10 mouse cellular contexts compared by ENCODE assay signal in genomic region chr12:26359817-26360216, GRCm38 (mm10). TPM values are rescaled to one million over a fixed set of nuclear protein-coding genes. Genes with fewer than 3 reads are reported as not detected.
A peak's percentile ranks its signal among the peaks of the same experiment; 100 is the strongest.
DNase-seq lines count a peak whose midpoint lies in the region; ATAC-seq lines count a peak whose summit lies in the region.
"Had no signal": no experiment of that assay in that cellular context is flagged by ENCODE, and none has a peak within 500 bp of the region (broad histone marks: within the 10 kb centered on the region; RNA-seq: fewer than 3 reads in every experiment).

No protein-coding gene starts in this region.

- no peak overlapping the region for H3K4me2 ChIP-seq in kidney, embryonic 14.5 days (replicated peaks; ENCODE audit: low read depth, low read length)

- no peaks in the 10 kb centered on the region for H3K27me3 ChIP-seq in kidney, embryonic 14.5 days (ENCODE audit: control insufficient read depth, insufficient read depth, low read length)

- no peaks in the 10 kb centered on the region for H3K9me3 ChIP-seq in kidney, embryonic 14.5 days (ENCODE audit: control insufficient read depth, low read length)
- H3K9me3 ChIP-seq: heart, embryonic 10.5 days had no signal

- H3K4me3 ChIP-seq in kidney, embryonic 14.5 days (ENCODE audit: low read length): no peak overlapping the region
- H3K4me3 ChIP-seq: heart, embryonic 10.5 days had no signal

- 87% methylated on average over 5 of the region's 5 CpGs for WGBS in kidney, embryonic 14.5 days

- H3K36me3 ChIP-seq in kidney, embryonic 14.5 days (ENCODE audit: control insufficient read depth, insufficient read depth, low read length): peaks cover 3% of the 10 kb centered on the region; the same call in 1 of the 2 replicates

- no peak overlapping the region for H3K9ac ChIP-seq in kidney, embryonic 14.5 days (ENCODE audit: low read depth, low read length)

- ATAC-seq in kidney, embryonic 14.5 days (ENCODE audit: low FRiP score, low TSS enrichment): no peak
- ATAC-seq: forebrain, embryonic 16.5 days had no signal

- DNase-seq in kidney, adult 9 months: peak; percentile 42
- peak; percentile 62 for DNase-seq in adrenal gland, postnatal 10 days
- DNase-seq in cerebellum, adult 11-12 months: peak; percentile 49
- DNase-seq in lung, adult 18-20 months: peak; percentile 72 to 84
- no peak for DNase-seq in spleen, postnatal 4 days (ENCODE audit: low spot score in 2 of 2)
- DNase-seq in embryo, embryonic 10.5 days (ENCODE audit: low spot score): no peak

- no peak overlapping the region for H3K27ac ChIP-seq in kidney, embryonic 14.5 days (ENCODE audit: low read depth, low read length)
- H3K27ac ChIP-seq: heart, embryonic 10.5 days; macrophage had no signal

- peaks cover 11% of the 10 kb centered on the region; the same call in 1 of the 2 replicates for H3K4me1 ChIP-seq in kidney, embryonic 14.5 days (ENCODE audit: control insufficient read depth, insufficient read depth, low read length)

RNA-seq across cellular contexts. Expression of gene Rnf144a, which starts 55.2 kb away (rescaled TPM):
- polyA plus RNA-seq in kidney, embryonic 14.5 days (2014; fragmentation: Nextera tagmentation; extraction: Ambion mirVana): 26.2 and 29.8 TPM in 2 replicates
- total RNA-seq in adrenal gland, postnatal 10 days (2021): 10 to 100 TPM; 32.3 to 48.8 TPM

Comparison
In these comparisons a context has a peak if more than half of its experiments do, and no peak if none do; other contexts are left out.
1. DNase-seq: peak in kidney, adult 9 months (single experiment), adrenal gland, postnatal 10 days (single experiment), cerebellum, adult 11-12 months (single experiment) and lung, adult 18-20 months (2 of 2); none in spleen, postnatal 4 days (0 of 2) and embryo, embryonic 10.5 days (single experiment).